Mouse (Mus musculus) frontal cortex, postnatal 10 days (tissue): ENCODE data around the gene Tmem63c.

Experiments used
- DNase-seq, 2 experiments: peaks; one replicate each; pipeline ENCODE4 v3.0.0; 2022; ENCODE audit warnings: low spot score in 2 of 2, mixed read lengths in 1 of 2

Gene Tmem63c

GRCm38 (mm10) chr12:87130224-87130623 is 109.1 kb downstream of the Tmem63c start:
- DNase-seq: no peak

GRCm38 (mm10) chr12:87131181-87131580 is 110.0 kb downstream of the Tmem63c start:
- DNase-seq: no peak

- DNase-seq: no peak
Measured at GRCm38 (mm10) chr12:87131619-87132018, 110.5 kb downstream of the Tmem63c start.

GRCm38 (mm10) chr12:87132210-87132609 is 111.1 kb downstream of the Tmem63c start:
- DNase-seq: no peak

GRCm38 (mm10) chr12:87132784-87133183 is 111.6 kb downstream of the Tmem63c start:
- no peak for DNase-seq

GRCm38 (mm10) chr12:87137439-87138341 is 116.5 kb downstream of the Tmem63c start:
- no peak for DNase-seq

GRCm38 (mm10) chr12:87138342-87138701 is 117.2 kb downstream of the Tmem63c start:
- DNase-seq: no peak

GRCm38 (mm10) chr12:87138768-87139167 is 117.6 kb downstream of the Tmem63c start:
- no peak for DNase-seq
